9 mouse cellular contexts compared by ENCODE assay signal in genomic region chr13:56704596-56704995, GRCm38 (mm10). TPM values are rescaled to one million over a fixed set of nuclear protein-coding genes. Genes with fewer than 3 reads are reported as not detected.
DNase-seq lines count a peak whose midpoint lies in the region; ATAC-seq and TF ChIP-seq lines count a peak whose summit lies in the region.
"Had no signal": no experiment of that assay in that cellular context is flagged by ENCODE, and none has a peak within 500 bp of the region (broad histone marks: within the 10 kb centered on the region; RNA-seq: fewer than 3 reads in every experiment).

No protein-coding gene starts in this region.

- no peak for TF ChIP-seq CTCF in CH12.LX (conservative IDR thresholded peaks at IDR 0.05 in 1 of 2, IDR thresholded peaks at IDR 0.05 in 1 of 2; ENCODE audit: low read depth in 2 of 2, low read length in 2 of 2)
- TF ChIP-seq CTCF in heart, postnatal 0 days (IDR thresholded peaks at IDR 0.05; ENCODE audit: low read depth): no peak

- no peak for ATAC-seq in heart, postnatal 0 days (ENCODE audit: insufficient read depth, low read depth)
- ATAC-seq in liver, embryonic 16.5 days (ENCODE audit: low read depth): no peak

- peak overlapping the region; percentile 94 for H3K4me2 ChIP-seq in CH12.LX (ENCODE audit: insufficient read depth, low read depth, poor library complexity, severe bottlenecking)
- peak overlapping the region; percentile 77 for H3K4me2 ChIP-seq in heart, postnatal 0 days (ENCODE audit: low read depth, low read length)
- H3K4me2 ChIP-seq in liver, embryonic 16.5 days (ENCODE audit: low read depth, low read length): peak overlapping the region; percentile 77; the same call in 1 of the 2 replicates

- no peaks in the 10 kb centered on the region for H3K9me3 ChIP-seq in CH12.LX (replicated peaks; ENCODE audit: low read length)
- H3K9me3 ChIP-seq in heart, postnatal 0 days (replicated peaks; ENCODE audit: control insufficient read depth, low read length): no peaks in the 10 kb centered on the region
- H3K9me3 ChIP-seq in liver, embryonic 16.5 days (replicated peaks; ENCODE audit: control insufficient read depth, low read length): no peaks in the 10 kb centered on the region

- peak overlapping the region in 1 of 3 experiments; percentile 72 for H3K4me3 ChIP-seq in CH12.LX (replicated peaks in 1 of 3; ENCODE audit: low read depth in 2 of 3, low read length in 2 of 3, poor library complexity in 1 of 3)
- H3K4me3 ChIP-seq in heart, postnatal 0 days (ENCODE audit: low read depth, low read length): peak overlapping the region; percentile 78
- no peak overlapping the region for H3K4me3 ChIP-seq in liver, embryonic 16.5 days (ENCODE audit: low read depth, low read length)

- no peak for TF ChIP-seq EP300 in CH12.LX (IDR thresholded peaks at IDR 0.05; ENCODE audit: low read length)
- TF ChIP-seq EP300 in heart, postnatal 0 days (IDR thresholded peaks at IDR 0.05; ENCODE audit: low read depth): no peak

- in situ Hi-C loops in CH12.LX (cut with MboI; ENCODE audit: low pct_ligation_motif_present, low pct_unique_long_range_greater_than_20kb, low sequenced_read_pairs): no loop called here

- peaks cover 36% of the 10 kb centered on the region for H3K79me2 ChIP-seq in CH12.LX (replicated peaks; ENCODE audit: control insufficient read depth, extremely low read depth, insufficient read depth, poor library complexity, severe bottlenecking)

- peaks cover 5 to 32% of the 10 kb centered on the region in 2 experiments for H3K36me3 ChIP-seq in CH12.LX (replicated peaks in 1 of 2; ENCODE audit: control insufficient read depth in 1 of 2, insufficient read depth in 1 of 2, low read length in 1 of 2)
- 0 out of 2 replicates have a peak, but pooled peaks cover 4% of the 10 kb centered on the region for H3K36me3 ChIP-seq in heart, postnatal 0 days (replicated peaks; ENCODE audit: control insufficient read depth, insufficient read depth, low read length)
- no peaks in the 10 kb centered on the region for H3K36me3 ChIP-seq in liver, embryonic 16.5 days (ENCODE audit: control insufficient read depth, insufficient read depth)

- no peaks in the 10 kb centered on the region for H3K27me3 ChIP-seq in CH12.LX (replicated peaks)
- H3K27me3 ChIP-seq in heart, postnatal 0 days (ENCODE audit: control insufficient read depth, insufficient read depth, low read length): no peaks in the 10 kb centered on the region
- no peaks in the 10 kb centered on the region for H3K27me3 ChIP-seq in liver, embryonic 16.5 days (ENCODE audit: control insufficient read depth, insufficient read depth, low read depth, low read length)

- peaks cover 8 to 30% of the 10 kb centered on the region in 2 experiments for H3K4me1 ChIP-seq in CH12.LX (ENCODE audit: control insufficient read depth in 1 of 2, insufficient read depth in 2 of 2)
- peaks cover 35% of the 10 kb centered on the region for H3K4me1 ChIP-seq in heart, postnatal 0 days (ENCODE audit: control insufficient read depth, insufficient read depth)
- peaks cover 4% of the 10 kb centered on the region for H3K4me1 ChIP-seq in liver, embryonic 16.5 days (ENCODE audit: control insufficient read depth, low read depth, low read length)

- WGBS in heart, postnatal 0 days: 53% methylated on average over 2 of the region's 2 CpGs
- 44% methylated on average over 2 of the region's 2 CpGs for WGBS in liver, embryonic 16.5 days (ENCODE audit: insufficient replicate concordance)

- no peak overlapping the region for H3K27ac ChIP-seq in CH12.LX (ENCODE audit: insufficient read depth, low read depth)
- H3K27ac ChIP-seq in heart, postnatal 0 days (ENCODE audit: low read depth): no peak overlapping the region; the same call in 1 of the 2 replicates
- H3K27ac ChIP-seq in liver, embryonic 16.5 days (ENCODE audit: low read length): no peak overlapping the region

- TF ChIP-seq POLR2A in CH12.LX (IDR thresholded peaks at IDR 0.05; ENCODE audit: low read depth, low read length): no peak

- TF ChIP-seq RAD21 in CH12.LX (IDR thresholded peaks at IDR 0.05; ENCODE audit: low read depth, low read length): no peak

- peak; percentile 87 for DNase-seq in heart, adult 11 months
- no peak for DNase-seq in heart, adult 9 months (ENCODE audit: low spot score in 2 of 2)
- no peak for DNase-seq in CH12.LX (ENCODE audit: extremely low read depth)
- no peak for DNase-seq in heart, postnatal 0 days (ENCODE audit: low spot score)
- no peak for DNase-seq in spleen, postnatal 14 days (ENCODE audit: low spot score in 2 of 2)
- DNase-seq in embryo, embryonic 10.5 days (ENCODE audit: low spot score): no peak
- DNase-seq in right cerebral cortex, postnatal 10 days (ENCODE audit: low spot score in 2 of 2): no peak

- H3K9ac ChIP-seq in CH12.LX (ENCODE audit: insufficient read depth, low read depth): peak overlapping the region; percentile 96; the same call in 1 of the 2 replicates
- no peak overlapping the region for H3K9ac ChIP-seq in heart, postnatal 0 days (replicated peaks; ENCODE audit: low read depth, low read length)
- H3K9ac ChIP-seq in liver, embryonic 16.5 days (ENCODE audit: low read depth, low read length): no peak overlapping the region

- dilution Hi-C loops in CH12.LX (cut with MboI; ENCODE audit: extremely low pct_ligation_motif_present, extremely low pct_unique_long_range_greater_than_20kb, low sequenced_read_pairs): no loop called here

TF ChIP-seq in CH12.LX, 34 proteins besides CTCF, POLR2A, EP300 and RAD21:
- TF ChIP-seq ELF1 (IDR thresholded peaks at IDR 0.05; ENCODE audit: low read depth, low read length) (no peak), IRF4 (IDR thresholded peaks at IDR 0.05; ENCODE audit: low read depth, low read length) (no peak), ETS1 (conservative IDR thresholded peaks at IDR 0.05; ENCODE audit: low read depth, low read length) (no peak), E2F4 (IDR thresholded peaks at IDR 0.05; ENCODE audit: insufficient replicate concordance, low read depth, low read length) (no peak), POLR2AphosphoS2 (IDR thresholded peaks at IDR 0.05; ENCODE audit: low read depth, low read length) (no peak), ZKSCAN1 (IDR thresholded peaks at IDR 0.05; ENCODE audit: borderline replicate concordance, low read depth, low read length) (no peak)

RNA-seq across cellular contexts. Expression of gene Smad5, which starts 1.8 kb away (rescaled TPM):
- total RNA-seq in CH12.LX (2012; rRNA removed) (3.9 and 4.3 TPM in 2 replicates), CH12.LX (2014; rRNA removed) (4.4 and 6.1 TPM in 2 replicates)
- polyA plus RNA-seq in CH12.LX (2012; ENCODE audit: insufficient read length, low read depth): 7.4 and 8.3 TPM in 2 replicates
- 29.2 and 36.9 TPM in 2 replicates for total RNA-seq in heart, postnatal 0 days (2014; rRNA removed; ENCODE audit: low replicate concordance)
- 10.1 and 12.0 TPM in 2 replicates for polyA plus RNA-seq in heart, postnatal 0 days (2015; fragmentation: Nextera tagmentation; extraction: Ambion mirVana)
- 4.0 and 4.3 TPM in 2 replicates for polyA plus RNA-seq in liver, embryonic 16.5 days (2015; fragmentation: Nextera tagmentation; extraction: Ambion mirVana)

RNA-seq across cellular contexts. Expression of gene Gm45623, which starts 49.0 kb away (rescaled TPM):
- total RNA-seq in CH12.LX (2012; rRNA removed) (not detected in 2 replicates), CH12.LX (2014; rRNA removed) (not detected in 2 replicates)
- polyA plus RNA-seq in CH12.LX (2012; ENCODE audit: insufficient read length, low read depth): not detected in 2 replicates
- total RNA-seq in heart, postnatal 0 days (2014; rRNA removed; ENCODE audit: low replicate concordance): not detected in 2 replicates
- not detected in 2 replicates for polyA plus RNA-seq in heart, postnatal 0 days (2015; fragmentation: Nextera tagmentation; extraction: Ambion mirVana)
- not detected in 2 replicates for polyA plus RNA-seq in liver, embryonic 16.5 days (2015; fragmentation: Nextera tagmentation; extraction: Ambion mirVana)
- total RNA-seq: neutrophil, adult 5-6 weeks had no signal
